Comparison of ENCODE assay signal across 10 mouse cellular contexts in the genomic region with DNA sequence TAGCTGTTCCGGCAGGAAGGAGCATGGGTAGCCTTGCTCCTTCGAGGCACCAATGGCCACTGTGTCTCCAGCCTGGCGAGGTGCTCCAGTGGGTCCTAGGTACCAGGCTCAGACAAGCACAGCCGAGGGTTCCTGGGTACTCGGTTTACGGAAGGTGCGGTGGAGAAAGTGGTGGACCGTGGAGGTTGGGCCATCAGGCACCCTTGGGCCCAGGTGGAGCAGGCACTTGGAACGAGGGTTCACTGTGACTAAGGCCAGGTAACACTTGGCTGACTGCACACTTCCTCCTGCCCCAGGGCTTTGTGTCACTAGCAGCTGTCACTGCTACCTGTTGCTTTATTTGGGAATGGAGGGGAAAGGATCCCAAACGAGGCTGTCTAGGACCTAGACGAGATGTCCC. TPM values are rescaled to one million over a fixed set of nuclear protein-coding genes. Genes with fewer than 3 reads are reported as not detected.
A peak's percentile ranks its signal among the peaks of the same experiment; 100 is the strongest.
DNase-seq lines count a peak whose midpoint lies in the region; ATAC-seq and TF ChIP-seq lines count a peak whose summit lies in the region.
"Had no signal": no experiment of that assay in that cellular context is flagged by ENCODE, and none has a peak within 500 bp of the region (broad histone marks: within the 10 kb centered on the region; RNA-seq: fewer than 3 reads in every experiment).

No protein-coding gene starts in this region.

- no peak overlapping the region; the same call in 1 of the 2 replicates for H3K4me2 ChIP-seq in heart, embryonic 12.5 days
- H3K4me2 ChIP-seq in lung, postnatal 0 days (replicated peaks; ENCODE audit: low read depth, low read length) = peak overlapping the region; percentile 38
- H3K4me2 ChIP-seq: midbrain, embryonic 12.5 days had no signal

- no peak for TF ChIP-seq CTCF in C2C12 (IDR thresholded peaks at IDR 0.05; ENCODE audit: control insufficient read depth, insufficient read depth, insufficient read length)
- no peak for TF ChIP-seq CTCF in lung, postnatal 0 days (IDR thresholded peaks at IDR 0.05)

- 66% methylated on average over 11 of the region's 11 CpGs for WGBS in heart, embryonic 12.5 days
- WGBS in lung, postnatal 0 days = 51% methylated on average over 11 of the region's 11 CpGs

- ATAC-seq in heart, embryonic 12.5 days (ENCODE audit: insufficient number of reproducible peaks, low FRiP score) = no peak
- ATAC-seq in lung, postnatal 0 days = peak; percentile 39

- H3K79me2 ChIP-seq in C2C12 (ENCODE audit: control insufficient read depth, insufficient read depth) = peaks cover 49% of the 10 kb centered on the region

- H3K4me3 ChIP-seq in heart, embryonic 12.5 days = no peak overlapping the region
- H3K4me3 ChIP-seq in C2C12 (ENCODE audit: insufficient read depth, poor library complexity, severe bottlenecking) = peak overlapping the region; percentile 66
- H3K4me3 ChIP-seq in lung, postnatal 0 days (ENCODE audit: low read depth, low read length) = peak overlapping the region; percentile 31
- H3K4me3 ChIP-seq: midbrain, embryonic 12.5 days had no signal

- H3K4me1 ChIP-seq in heart, embryonic 12.5 days (replicated peaks) = peaks cover 24% of the 10 kb centered on the region
- H3K4me1 ChIP-seq in lung, postnatal 0 days (ENCODE audit: insufficient read depth, low read depth, low read length) = peaks cover 4% of the 10 kb centered on the region; the same call in 1 of the 2 replicates

- peaks cover 26% of the 10 kb centered on the region for H3K27me3 ChIP-seq in heart, embryonic 12.5 days (replicated peaks)
- H3K27me3 ChIP-seq in C2C12 (ENCODE audit: control insufficient read depth, insufficient read depth, insufficient read length) = no peaks in the 10 kb centered on the region
- H3K27me3 ChIP-seq in lung, postnatal 0 days (replicated peaks; ENCODE audit: insufficient read depth, low read length) = no peaks in the 10 kb centered on the region

- no peaks in the 10 kb centered on the region for H3K36me3 ChIP-seq in heart, embryonic 12.5 days
- H3K36me3 ChIP-seq in C2C12 (ENCODE audit: control insufficient read depth, insufficient read depth) = peaks cover 22% of the 10 kb centered on the region
- H3K36me3 ChIP-seq in lung, postnatal 0 days (ENCODE audit: insufficient read depth, low read length) = no peaks in the 10 kb centered on the region
- H3K36me3 ChIP-seq: midbrain, embryonic 12.5 days had no signal

- H3K9ac ChIP-seq in heart, embryonic 12.5 days = no peak overlapping the region
- peak overlapping the region; percentile 39 for H3K9ac ChIP-seq in lung, postnatal 0 days (replicated peaks; ENCODE audit: low read depth)
- H3K9ac ChIP-seq: midbrain, embryonic 12.5 days had no signal

- no peak overlapping the region for H3K27ac ChIP-seq in heart, embryonic 12.5 days (ENCODE audit: poor library complexity, severe bottlenecking)
- H3K27ac ChIP-seq in lung, postnatal 0 days (ENCODE audit: low read length) = peak overlapping the region; percentile 80
- H3K27ac ChIP-seq: midbrain, embryonic 12.5 days had no signal

- peak overlapping the region; percentile 85 for H3ac ChIP-seq in C2C12 (ENCODE audit: control insufficient read depth, insufficient read length, low read depth)

- H3K79me3 ChIP-seq in C2C12 (ENCODE audit: low read depth) = peaks cover 26% of the 10 kb centered on the region

- TF ChIP-seq EP300 in lung, postnatal 0 days (IDR thresholded peaks at IDR 0.05) = no peak

- H3K9me3 ChIP-seq in heart, embryonic 12.5 days (replicated peaks) = no peaks in the 10 kb centered on the region
- H3K9me3 ChIP-seq in lung, postnatal 0 days (ENCODE audit: low read length) = no peaks in the 10 kb centered on the region
- H3K9me3 ChIP-seq: midbrain, embryonic 12.5 days had no signal

- DNase-seq in heart, adult 11 months = peak; percentile 95
- peak; percentile 62 for DNase-seq in kidney, adult 9 months
- DNase-seq in lung, postnatal 0 days (ENCODE audit: low spot score) = peak; percentile 74
- DNase-seq in ovary, postnatal 36 days (ENCODE audit: low spot score) = no peak
- no peak for DNase-seq in embryo, embryonic 10.5 days (ENCODE audit: low spot score)
- DNase-seq in cerebellum, postnatal 14 days = no peak
- DNase-seq: cerebellum, postnatal 36 days had no signal

TF ChIP-seq in C2C12, 6 proteins besides CTCF, POLR2A, EP300 and RAD21:
- TF ChIP-seq MAX (IDR thresholded peaks at IDR 0.05) (peak; percentile 6), CEBPB (IDR thresholded peaks at IDR 0.05; ENCODE audit: low read depth) (no peak)

RNA-seq across cellular contexts. Expression of a gene that starts 3.6 kb away (rescaled TPM):
- polyA plus RNA-seq in heart, embryonic 12.5 days (2016; fragmentation: Nextera tagmentation; extraction: Ambion mirVana) = 0.27 and 0.54 TPM in 2 replicates
- 18.1 TPM for polyA plus RNA-seq in C2C12 (2012; fragmentation: generic; extraction: Trizol)
- polyA plus RNA-seq in lung, postnatal 0 days (2015; fragmentation: Nextera tagmentation; extraction: Ambion mirVana) = 9.7 and 14.0 TPM in 2 replicates

RNA-seq across cellular contexts. Expression of a gene that starts 9.0 kb away (rescaled TPM):
- polyA plus RNA-seq in heart, embryonic 12.5 days (2016; fragmentation: Nextera tagmentation; extraction: Ambion mirVana) = 0.71 and 0.75 TPM in 2 replicates
- polyA plus RNA-seq in C2C12 (2012; fragmentation: generic; extraction: Trizol) = not detected
- polyA plus RNA-seq in lung, postnatal 0 days (2015; fragmentation: Nextera tagmentation; extraction: Ambion mirVana) = 1.2 and 1.8 TPM in 2 replicates

RNA-seq across cellular contexts. Expression of a gene that starts 42.8 kb away (rescaled TPM):
- 19.3 and 20.1 TPM in 2 replicates for polyA plus RNA-seq in heart, embryonic 12.5 days (2016; fragmentation: Nextera tagmentation; extraction: Ambion mirVana)
- 7.5 TPM for polyA plus RNA-seq in C2C12 (2012; fragmentation: generic; extraction: Trizol)
- polyA plus RNA-seq in lung, postnatal 0 days (2015; fragmentation: Nextera tagmentation; extraction: Ambion mirVana) = 18.3 and 19.1 TPM in 2 replicates

Comparison
In these comparisons a context has a peak if more than half of its experiments do, and no peak if none do; other contexts are left out.
1. DNase-seq: peak in heart, adult 11 months (single experiment), kidney, adult 9 months (single experiment) and lung, postnatal 0 days (single experiment); none in ovary, postnatal 36 days (single experiment), embryo, embryonic 10.5 days (single experiment) and cerebellum, postnatal 14 days (0 of 2).